Mouse (Mus musculus) hindbrain, embryonic 10.5 days (tissue): ENCODE measurements around the gene Tns3. TPM values are rescaled to one million over a fixed set of nuclear protein-coding genes. Genes with fewer than 3 reads are reported as not detected.
A peak's percentile ranks its signal among the peaks of the same experiment; 100 is the strongest.

Experiments used
- DNase-seq: peaks from one replicate; pipeline ENCODE4 v3.0.0-alpha.2; 2017; ENCODE audit warnings: low spot score
- H3K27ac ChIP-seq: fragments of 300-500 bp; sonication (generic); 2 replicates; pipeline ENCODE4 v1.5.1; 2016; ENCODE audit warnings: mild to moderate bottlenecking, moderate library complexity
- H3K27me3 ChIP-seq: fragments of 300-500 bp; sonication (generic); 2 replicates; pipeline ENCODE4 v1.6.1; 2016; ENCODE audit warnings: mild to moderate bottlenecking; ENCODE audit not compliant: poor library complexity, insufficient read depth, severe bottlenecking
- H3K36me3 ChIP-seq: fragments of 300-500 bp; sonication (generic); 2 replicates; pipeline ENCODE4 v1.6.1; 2016; ENCODE audit warnings: mild to moderate bottlenecking, moderate library complexity
- H3K4me1 ChIP-seq: fragments of 300-500 bp; sonication (generic); replicated peaks from 2 replicates; pipeline ENCODE4 v1.6.1; 2016; ENCODE audit warnings: mild to moderate bottlenecking
- H3K4me3 ChIP-seq: fragments of 300-500 bp; sonication (generic); 2 replicates; pipeline ENCODE4 v1.5.1; 2016; ENCODE audit warnings: mild to moderate bottlenecking, moderate library complexity
- H3K9me3 ChIP-seq: fragments of 300-500 bp; sonication (generic); 2 replicates; pipeline ENCODE4 v1.6.1; 2016; ENCODE audit warnings: mild to moderate bottlenecking, moderate library complexity
- whole genome bisulfite sequencing: fragments of 180-500 bp; shearing (Covaris S2); methylation state at CpG from one replicate; pipeline ENCODE4 v1.1.7; 2016; 5-methylcytosine and 5-hydroxymethylcytosine counted together
- polyA plus RNA-seq: library from polyadenylated mRNA; unstranded; fragments of >200 nt; fragmentation: Nextera tagmentation; extraction: Ambion mirVana; gene quantifications from 2 replicates; pipeline ENCODE4 v1.2.1, GENCODE M21; 2016

Gene Tns3
- polyA plus RNA-seq, 1 experiment from 2014 or later = 9.7 TPM

- Histone ChIP-seq H3K27me3 (no peaks in the 10 kb centered on the region), H3K4me3 (no peak overlapping the region), H3K36me3 (0 out of 2 replicates have a peak, but pooled peaks cover 4% of the 10 kb centered on the region), H3K9me3 (no peaks in the 10 kb centered on the region), H3K4me1 (peaks cover 25% of the 10 kb centered on the region), H3K27ac (no peak overlapping the region)
- 74% methylated on average over 2 of the region's 2 CpGs for WGBS
- DNase-seq = no peak
These were observed 200.5 kb downstream of the Tns3 start for GRCm38 (mm10) chr11:8463866-8464265.

GRCm38 (mm10) chr11:8462827-8463405, 201.4 kb downstream of the Tns3 start:
- H3K27me3 ChIP-seq = no peaks in the 10 kb centered on the region
- 92% methylated on average over 3 of the region's 3 CpGs for WGBS
- no peak overlapping the region for H3K27ac ChIP-seq
- peaks cover 19% of the 10 kb centered on the region for H3K4me1 ChIP-seq
- no peaks in the 10 kb centered on the region for H3K9me3 ChIP-seq
- H3K36me3 ChIP-seq = 0 out of 2 replicates have a peak, but pooled peaks cover 4% of the 10 kb centered on the region
- no peak overlapping the region for H3K4me3 ChIP-seq
- no peak for DNase-seq

DNA sequence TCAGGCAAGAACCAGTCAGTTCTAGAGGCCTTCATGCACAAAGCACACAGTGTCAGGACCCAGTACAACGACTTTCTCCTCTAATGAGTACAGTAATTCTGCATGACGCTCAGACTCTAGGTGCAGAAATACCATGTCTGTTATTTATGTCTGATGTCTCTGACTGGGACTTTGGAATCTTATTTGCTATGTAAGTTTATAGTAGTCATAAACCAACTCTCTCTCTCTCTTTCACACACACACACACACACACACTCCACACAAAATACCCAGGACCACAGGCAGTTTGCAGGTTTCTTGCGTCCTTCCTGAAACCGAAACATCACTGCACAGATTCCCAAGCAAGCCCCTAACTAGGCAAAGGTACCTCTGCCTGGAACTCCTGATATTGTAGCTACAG, 203.5 kb downstream of the Tns3 start:
- no peaks in the 10 kb centered on the region for H3K9me3 ChIP-seq
- peaks cover 28% of the 10 kb centered on the region for H3K4me1 ChIP-seq
- no peaks in the 10 kb centered on the region for H3K27me3 ChIP-seq
- 94% methylated on average over 4 of the region's 4 CpGs for whole genome bisulfite sequencing
- H3K4me3 ChIP-seq = no peak overlapping the region
- H3K27ac ChIP-seq = no peak overlapping the region
- H3K36me3 ChIP-seq = 0 out of 2 replicates have a peak, but pooled peaks cover 4% of the 10 kb centered on the region
- DNase-seq = no peak

- Histone ChIP-seq H3K27ac (0 out of 2 replicates have a peak overlapping the region, but pooled peaks have one; percentile 0), H3K27me3 (no peaks in the 10 kb centered on the region), H3K4me3 (no peak overlapping the region), H3K9me3 (no peaks in the 10 kb centered on the region), H3K4me1 (peaks cover 33% of the 10 kb centered on the region), H3K36me3 (0 out of 2 replicates have a peak, but pooled peaks cover 4% of the 10 kb centered on the region)
- 61% methylated on average over 5 of the region's 5 CpGs for WGBS
- peak; percentile 25 for DNase-seq
These were observed 206.4 kb downstream of the Tns3 start for GRCm38 (mm10) chr11:8457951-8458350.

- H3K27me3 ChIP-seq = no peaks in the 10 kb centered on the region
- 59% methylated on average over 9 of the region's 9 CpGs for WGBS
- no peak for DNase-seq
These were observed 207.6 kb downstream of the Tns3 start for GRCm38 (mm10) chr11:8456586-8457285.

DNA sequence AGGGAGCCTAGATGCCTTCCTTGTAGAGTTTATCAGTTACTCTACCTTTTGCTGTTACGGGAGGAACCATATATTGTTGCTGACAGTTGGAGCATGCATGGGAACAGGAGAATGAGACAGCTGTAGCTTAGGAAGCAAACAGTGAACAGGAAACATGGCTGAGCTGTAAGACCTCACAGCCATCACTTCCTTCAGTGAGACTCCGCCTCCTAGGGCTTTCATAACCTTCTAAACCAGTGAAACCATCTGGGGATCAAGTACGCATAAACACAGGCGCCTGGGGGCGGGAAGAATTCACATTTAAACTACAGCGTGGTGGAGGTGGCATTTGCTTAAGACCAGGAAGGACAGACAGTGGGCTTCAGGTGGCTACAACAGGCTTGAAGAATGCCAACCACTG, 208.7 kb downstream of the Tns3 start:
- H3K36me3 ChIP-seq = peaks cover 10% of the 10 kb centered on the region
- H3K4me3 ChIP-seq = no peak overlapping the region
- WGBS = 87% methylated on average over 6 of the region's 6 CpGs
- no peaks in the 10 kb centered on the region for H3K9me3 ChIP-seq
- H3K27ac ChIP-seq = no peak overlapping the region; the same call in 1 of the 2 replicates
- H3K27me3 ChIP-seq = no peaks in the 10 kb centered on the region
- no peak for DNase-seq
- H3K4me1 ChIP-seq = peaks cover 33% of the 10 kb centered on the region

More at GRCm38 (mm10) chr11:8456586-8457285, 207.6 kb downstream of the Tns3 start:
- Histone ChIP-seq H3K9me3 (no peaks in the 10 kb centered on the region), H3K4me1 (peaks cover 33% of the 10 kb centered on the region), H3K27ac (no peak overlapping the region), H3K4me3 (no peak overlapping the region), H3K36me3 (peaks cover under 1% of the 10 kb centered on the region; the same call in 1 of the 2 replicates)

DNA sequence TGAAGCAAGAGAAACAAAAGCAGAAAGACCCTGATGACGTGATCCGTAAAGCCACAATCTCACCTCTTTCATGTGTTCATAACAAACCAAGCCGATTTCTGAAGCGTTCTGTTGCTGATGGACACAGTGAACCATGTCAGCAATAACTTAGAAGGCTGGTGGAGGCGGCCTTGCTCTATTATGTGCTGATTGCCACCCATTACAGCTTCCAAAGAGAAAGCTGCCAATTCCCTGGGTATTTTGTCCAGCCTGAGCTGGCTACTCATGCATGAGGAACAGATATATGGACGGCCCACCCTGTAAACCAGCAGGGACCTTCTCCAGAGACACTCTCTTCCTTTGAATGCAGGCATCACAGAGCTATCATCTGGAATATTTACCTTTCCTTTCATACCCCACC, 211.1 kb downstream of the Tns3 start:
- DNase-seq = no peak
- H3K4me3 ChIP-seq = no peak overlapping the region
- no peaks in the 10 kb centered on the region for H3K27me3 ChIP-seq
- peaks cover 20% of the 10 kb centered on the region for H3K36me3 ChIP-seq
- H3K27ac ChIP-seq = no peak overlapping the region
- H3K9me3 ChIP-seq = no peaks in the 10 kb centered on the region
- peaks cover 40% of the 10 kb centered on the region for H3K4me1 ChIP-seq
- WGBS = 82% methylated on average over 6 of the region's 6 CpGs

GRCm38 (mm10) chr11:8451597-8452201, 212.6 kb downstream of the Tns3 start:
- H3K36me3 ChIP-seq = peaks cover 29% of the 10 kb centered on the region
- H3K4me3 ChIP-seq = no peak overlapping the region
- 89% methylated on average over 6 of the region's 6 CpGs for WGBS
- H3K27ac ChIP-seq = no peak overlapping the region
- DNase-seq = no peak
- no peaks in the 10 kb centered on the region for H3K27me3 ChIP-seq
- peaks cover 25% of the 10 kb centered on the region for H3K4me1 ChIP-seq
- no peaks in the 10 kb centered on the region for H3K9me3 ChIP-seq

DNA sequence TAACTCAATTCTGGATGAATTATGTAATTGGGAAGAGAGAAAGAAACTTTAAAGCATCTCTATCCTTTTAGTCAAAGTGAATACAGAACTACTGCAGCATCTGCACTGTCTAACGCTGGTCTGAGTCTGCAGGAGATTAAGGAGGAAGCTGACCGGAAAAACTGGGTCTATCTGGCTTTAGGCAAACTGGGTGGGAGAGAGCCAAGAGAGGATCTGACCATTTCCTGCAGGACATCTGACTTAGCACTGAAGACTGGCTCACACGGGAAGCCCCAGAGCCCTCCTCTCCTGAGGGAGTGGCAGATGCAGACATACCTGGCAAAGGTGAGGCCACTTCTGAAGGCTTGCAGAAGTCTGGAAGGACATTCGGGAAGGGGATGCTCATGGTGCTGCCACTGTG, 213.8 kb downstream of the Tns3 start:
- no peak for DNase-seq
- no peak overlapping the region for H3K4me3 ChIP-seq
- H3K27ac ChIP-seq = no peak overlapping the region
- no peaks in the 10 kb centered on the region for H3K27me3 ChIP-seq
- 87% methylated on average over 4 of the region's 4 CpGs for WGBS
- H3K9me3 ChIP-seq = no peaks in the 10 kb centered on the region
- H3K4me1 ChIP-seq = peaks cover 13% of the 10 kb centered on the region; the same call in 1 of the 2 replicates
- H3K36me3 ChIP-seq = peaks cover 29% of the 10 kb centered on the region

DNA sequence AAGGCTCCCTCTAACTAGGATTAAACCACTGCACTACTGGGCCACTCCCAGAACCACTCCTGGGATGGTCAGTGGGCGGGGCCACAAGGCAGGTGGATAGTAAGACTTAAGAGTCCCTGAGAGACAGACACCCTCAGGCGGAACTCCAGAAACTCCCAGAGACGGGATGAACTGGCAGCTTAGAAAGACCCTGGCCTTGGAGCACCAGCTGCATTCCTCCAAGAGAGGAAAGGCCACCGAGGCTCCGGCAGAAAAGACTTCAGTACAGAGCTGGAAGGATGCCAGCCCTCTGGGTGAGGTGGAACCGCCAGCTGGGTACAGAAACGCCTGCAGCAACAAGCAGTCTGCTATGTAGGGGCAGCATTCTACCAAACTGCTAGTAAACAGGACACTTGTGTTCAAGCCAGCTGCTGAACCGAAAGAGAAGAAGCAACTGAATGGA, 218.4 kb downstream of the Tns3 start:
- Histone ChIP-seq H3K4me3 (no peak overlapping the region), H3K9me3 (no peaks in the 10 kb centered on the region), H3K36me3 (peaks cover 44% of the 10 kb centered on the region), H3K4me1 (peaks cover 11% of the 10 kb centered on the region; the same call in 1 of the 2 replicates), H3K27ac (no peak overlapping the region), H3K27me3 (no peaks in the 10 kb centered on the region)
- no peak for DNase-seq
- WGBS = 74% methylated on average over 8 of the region's 8 CpGs

DNA sequence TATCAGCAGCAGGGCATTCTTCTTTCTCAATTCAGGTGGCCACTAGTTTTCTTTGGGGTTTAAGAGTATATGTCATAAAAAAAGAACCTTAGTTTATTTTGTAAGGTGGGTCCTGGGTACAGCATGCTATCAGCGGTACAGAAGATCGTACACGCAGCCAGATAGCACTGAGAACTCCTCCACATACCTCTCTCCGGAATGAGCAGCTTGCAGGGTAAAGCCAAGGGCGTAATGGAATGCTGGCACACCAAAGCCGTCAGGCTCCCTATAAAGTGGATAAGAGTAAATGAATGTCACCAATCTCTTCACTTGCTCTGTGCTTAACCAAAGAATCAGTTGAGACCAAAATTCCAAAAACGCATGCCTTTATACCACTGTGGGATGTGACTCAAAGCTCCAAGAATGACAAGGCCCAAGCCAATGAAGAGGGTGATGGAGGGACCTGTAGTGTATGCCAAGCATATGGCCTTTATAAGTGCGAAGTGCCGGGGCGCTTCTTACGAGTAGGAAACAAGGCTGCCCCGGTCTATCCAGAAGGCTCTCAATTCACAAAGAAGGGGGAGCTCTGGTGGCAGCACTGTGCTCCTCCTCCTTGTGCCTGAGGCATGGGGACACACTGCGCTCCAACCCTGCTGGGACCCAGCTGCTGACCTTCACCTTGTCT, 219.4 kb downstream of the Tns3 start:
- Histone ChIP-seq H3K4me1 (peaks cover 11% of the 10 kb centered on the region; the same call in 1 of the 2 replicates), H3K4me3 (no peak overlapping the region), H3K9me3 (no peaks in the 10 kb centered on the region), H3K36me3 (peaks cover 38% of the 10 kb centered on the region), H3K27ac (no peak overlapping the region), H3K27me3 (no peaks in the 10 kb centered on the region)
- 90% methylated on average over 13 of the region's 13 CpGs for WGBS
- no peak for DNase-seq

DNA sequence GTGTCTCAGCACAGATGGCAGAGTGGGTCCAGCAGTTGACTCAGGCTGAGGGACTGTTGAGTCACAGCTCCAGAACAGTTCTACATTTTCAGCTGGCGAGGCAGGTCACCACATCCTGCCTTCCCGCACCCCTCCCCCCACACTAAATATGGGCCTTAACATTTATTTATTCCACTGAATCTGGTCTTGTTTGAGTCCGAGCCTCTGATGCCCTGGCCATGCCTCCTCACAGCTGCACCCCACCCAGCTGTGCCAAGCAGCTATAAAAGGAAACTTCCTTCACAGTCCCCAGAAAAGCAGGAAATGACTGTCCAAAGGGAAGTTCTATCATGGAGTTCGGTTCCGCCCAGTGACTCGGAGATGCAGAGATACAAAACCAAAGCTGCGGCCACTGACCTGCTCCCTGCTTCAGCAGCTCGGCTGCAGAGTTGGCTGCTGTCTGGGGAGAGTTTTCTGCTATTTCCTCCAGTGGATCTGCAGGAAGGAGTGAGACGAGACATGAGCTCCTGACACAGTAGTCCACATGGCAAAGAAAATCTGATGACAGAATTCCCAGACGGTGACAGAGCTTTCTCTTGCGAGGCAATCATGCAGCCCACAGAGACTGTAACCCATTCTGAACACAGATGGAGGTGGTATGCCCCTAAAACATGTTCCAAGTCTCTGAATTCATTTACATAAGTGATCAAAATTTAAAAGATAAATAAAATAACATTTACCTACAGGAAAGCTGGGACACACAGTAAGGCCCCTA, 220.6 kb downstream of the Tns3 start:
- Histone ChIP-seq H3K9me3 (no peaks in the 10 kb centered on the region), H3K27ac (no peak overlapping the region), H3K4me1 (peaks cover 2% of the 10 kb centered on the region; the same call in 1 of the 2 replicates), H3K4me3 (no peak overlapping the region), H3K36me3 (peaks cover 33% of the 10 kb centered on the region), H3K27me3 (no peaks in the 10 kb centered on the region)
- 85% methylated on average over 11 of the region's 11 CpGs for WGBS
- no peak for DNase-seq
